Mouse (Mus musculus) kidney, postnatal 4 days (tissue): ENCODE measurements around the gene Gan.

Experiments
- DNase-seq, 2 experiments: peaks; one replicate each; pipeline ENCODE4 v3.0.0; 2021; ENCODE audit warnings: mixed read lengths in 2 of 2

The Gan gene

GRCm38 (mm10) chr8:117158135-117158761 lies at the start of gene Gan:
Gene Gan, plus strand, starts transcription at chr8:117158135.
- peak; percentile 45 to 65 for DNase-seq

- DNase-seq, result no peak
Measured at GRCm38 (mm10) chr8:117109018-117109711, 48.8 kb upstream of the Gan start.

GRCm38 (mm10) chr8:117109801-117110390 lies 48.0 kb upstream of the Gan start:
- DNase-seq, result peak; percentile 81 to 84

GRCm38 (mm10) chr8:117111641-117112040 lies 46.3 kb upstream of the Gan start:
- no peak for DNase-seq

GRCm38 (mm10) chr8:117112261-117112660 lies 45.7 kb upstream of the Gan start:
- DNase-seq, result no peak

GRCm38 (mm10) chr8:117115094-117115493 lies 42.8 kb upstream of the Gan start:
- no peak for DNase-seq

- DNase-seq, result peak; percentile 46 to 62
Measured at GRCm38 (mm10) chr8:117115676-117116446, 42.1 kb upstream of the Gan start.

GRCm38 (mm10) chr8:117116534-117116933 lies 41.4 kb upstream of the Gan start:
- DNase-seq, result no peak

- DNase-seq, result no peak
Measured at GRCm38 (mm10) chr8:117118409-117118808, 39.5 kb upstream of the Gan start.

- DNase-seq, result no peak
Measured at GRCm38 (mm10) chr8:117121277-117121676, 36.7 kb upstream of the Gan start.

GRCm38 (mm10) chr8:117123850-117124633 lies 33.9 kb upstream of the Gan start:
- DNase-seq, result peak in 1 of 2 experiments; percentile 6

- no peak for DNase-seq
Measured at GRCm38 (mm10) chr8:117125854-117126253, 32.1 kb upstream of the Gan start.

GRCm38 (mm10) chr8:117126411-117126810 lies 31.5 kb upstream of the Gan start:
- no peak for DNase-seq

GRCm38 (mm10) chr8:117127063-117127462 lies 30.9 kb upstream of the Gan start:
- no peak for DNase-seq

- no peak for DNase-seq
Measured at GRCm38 (mm10) chr8:117133702-117134101, 24.2 kb upstream of the Gan start.

GRCm38 (mm10) chr8:117136351-117136750 lies 21.6 kb upstream of the Gan start:
- DNase-seq, result no peak

- DNase-seq, result peak in 1 of 2 experiments; percentile 15
Measured at GRCm38 (mm10) chr8:117136763-117137162, 21.2 kb upstream of the Gan start.

GRCm38 (mm10) chr8:117137357-117137756 lies 20.6 kb upstream of the Gan start:
- DNase-seq, result no peak

- DNase-seq, result no peak
Measured at GRCm38 (mm10) chr8:117148520-117148919, 9.4 kb upstream of the Gan start.

GRCm38 (mm10) chr8:117156149-117156548 lies 1.8 kb upstream of the Gan start:
- no peak for DNase-seq

- DNase-seq, result no peak
Measured at GRCm38 (mm10) chr8:117156866-117157768, 818 bp upstream of the Gan start.

GRCm38 (mm10) chr8:117157769-117158091 lies 205 bp upstream of the Gan start:
- peak; percentile 98 to 99 for DNase-seq
